Mouse (Mus musculus) stomach, postnatal 0 days (tissue): ENCODE data around the gene Pitpnm3. TPM values are rescaled to one million over a fixed set of nuclear protein-coding genes. Genes with fewer than 3 reads are reported as not detected.

Source experiments
- ATAC-seq: fragments of 200-750 bp; cut with Nextera tagmentation; 2 replicates; pipeline ENCODE4 v1.8.0; 2017; ENCODE audit not compliant: low FRiP score, low TSS enrichment
- DNase-seq: peaks from one replicate; pipeline ENCODE4 v3.0.0-alpha.2; 2016; ENCODE audit warnings: low spot score
- H3K27ac ChIP-seq: fragments of 300-500 bp; sonication (generic); replicated peaks from 2 replicates; pipeline ENCODE4 v1.5.1; 2014; ENCODE audit warnings: mild to moderate bottlenecking, control low read depth
- H3K27me3 ChIP-seq: fragments of 300-500 bp; sonication (generic); 2 replicates; pipeline ENCODE4 v1.6.1; 2014; ENCODE audit warnings: low read length; ENCODE audit not compliant: control insufficient read depth, insufficient read depth
- H3K36me3 ChIP-seq: fragments of 300-500 bp; sonication (generic); 2 replicates; pipeline ENCODE4 v1.6.1; 2014; ENCODE audit warnings: low read length, mixed read lengths; ENCODE audit not compliant: control insufficient read depth, insufficient read depth
- H3K4me1 ChIP-seq: fragments of 300-500 bp; sonication (generic); replicated peaks from 2 replicates; pipeline ENCODE4 v1.6.1; 2014; ENCODE audit warnings: antibody characterized with exemption; ENCODE audit not compliant: control insufficient read depth, insufficient read depth
- H3K4me2 ChIP-seq: fragments of 300-500 bp; sonication (generic); replicated peaks from 2 replicates; pipeline ENCODE4 v1.6.1; 2014; ENCODE audit warnings: low read depth, mild to moderate bottlenecking, control low read depth, moderate library complexity
- H3K4me3 ChIP-seq: fragments of 300-500 bp; sonication (generic); 2 replicates; pipeline ENCODE4 v1.5.1; 2014; ENCODE audit warnings: low read depth, low read length, control low read depth
- H3K9ac ChIP-seq: fragments of 300-500 bp; sonication (generic); 2 replicates; pipeline ENCODE4 v1.6.1; 2014; ENCODE audit warnings: mild to moderate bottlenecking, low read length, control low read depth, mixed read lengths
- H3K9me3 ChIP-seq: fragments of 300-500 bp; sonication (generic); 2 replicates; pipeline ENCODE4 v1.6.1; 2016; ENCODE audit warnings: low read length; ENCODE audit not compliant: control insufficient read depth
- CTCF ChIP-seq: IDR thresholded peaks from 2 replicates; pipeline ENCODE4 v1.5.1; 2016; ENCODE audit warnings: antibody characterized with exemption, low read depth, mild to moderate bottlenecking, moderate library complexity
- EP300 ChIP-seq: optimal IDR thresholded peaks from 2 replicates; pipeline ENCODE3; 2016; ENCODE audit warnings: antibody characterized with exemption
- WGBS: fragments of 180-500 bp; shearing (Covaris S2); extraction: QIAGEN DNeasy Blood & Tissue Kit; methylation state at CpG from one replicate; pipeline ENCODE4 v1.1.7; 2014; 5-methylcytosine and 5-hydroxymethylcytosine counted together
- polyA plus RNA-seq: library from polyadenylated mRNA; unstranded; fragments of >200 nt; fragmentation: Nextera tagmentation; extraction: Ambion mirVana; gene quantifications from 2 replicates; pipeline ENCODE4 v1.2.1, GENCODE M21; 2015

The Pitpnm3 gene
- polyA plus RNA-seq, 1 experiment from 2014 or later = 1.2 TPM

DNA sequence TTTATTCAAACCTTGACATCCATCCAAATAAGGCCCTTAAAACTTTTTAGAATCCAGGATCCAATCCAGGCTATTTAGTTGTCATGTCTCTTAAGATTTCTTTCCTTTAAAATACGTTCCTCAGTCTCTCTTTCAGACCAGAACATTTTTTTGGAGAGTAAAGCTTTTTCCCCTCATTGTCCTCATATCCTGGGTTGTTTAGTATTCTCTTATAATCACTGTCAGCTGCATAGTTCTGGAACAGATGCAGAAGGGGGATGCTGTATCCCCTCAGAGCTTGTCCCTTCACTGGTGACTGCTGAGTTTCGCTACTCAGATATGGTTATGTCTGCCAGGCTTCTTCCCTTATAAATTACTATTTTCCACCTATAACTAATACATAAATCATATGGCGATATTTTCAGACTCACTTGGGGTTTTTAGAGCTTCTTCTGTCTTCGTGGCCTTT, 20.4 kb upstream of the Pitpnm3 start:
- ATAC-seq (no peak), DNase-seq (no peak)
- H3K27me3 ChIP-seq = no peaks in the 10 kb centered on the region
- H3K4me3 ChIP-seq = no peak overlapping the region
- H3K27ac ChIP-seq = 0 out of 2 replicates have a peak overlapping the region, but pooled peaks have one; percentile 4
- WGBS = 58% methylated on average over 4 of the region's 4 CpGs
- H3K9ac ChIP-seq = no peak overlapping the region
- TF ChIP-seq CTCF (no peak), EP300 (no peak)
- H3K36me3 ChIP-seq = peaks cover 3% of the 10 kb centered on the region; the same call in 1 of the 2 replicates
- H3K9me3 ChIP-seq = no peaks in the 10 kb centered on the region
- no peak overlapping the region for H3K4me2 ChIP-seq
- no peaks in the 10 kb centered on the region for H3K4me1 ChIP-seq

DNA sequence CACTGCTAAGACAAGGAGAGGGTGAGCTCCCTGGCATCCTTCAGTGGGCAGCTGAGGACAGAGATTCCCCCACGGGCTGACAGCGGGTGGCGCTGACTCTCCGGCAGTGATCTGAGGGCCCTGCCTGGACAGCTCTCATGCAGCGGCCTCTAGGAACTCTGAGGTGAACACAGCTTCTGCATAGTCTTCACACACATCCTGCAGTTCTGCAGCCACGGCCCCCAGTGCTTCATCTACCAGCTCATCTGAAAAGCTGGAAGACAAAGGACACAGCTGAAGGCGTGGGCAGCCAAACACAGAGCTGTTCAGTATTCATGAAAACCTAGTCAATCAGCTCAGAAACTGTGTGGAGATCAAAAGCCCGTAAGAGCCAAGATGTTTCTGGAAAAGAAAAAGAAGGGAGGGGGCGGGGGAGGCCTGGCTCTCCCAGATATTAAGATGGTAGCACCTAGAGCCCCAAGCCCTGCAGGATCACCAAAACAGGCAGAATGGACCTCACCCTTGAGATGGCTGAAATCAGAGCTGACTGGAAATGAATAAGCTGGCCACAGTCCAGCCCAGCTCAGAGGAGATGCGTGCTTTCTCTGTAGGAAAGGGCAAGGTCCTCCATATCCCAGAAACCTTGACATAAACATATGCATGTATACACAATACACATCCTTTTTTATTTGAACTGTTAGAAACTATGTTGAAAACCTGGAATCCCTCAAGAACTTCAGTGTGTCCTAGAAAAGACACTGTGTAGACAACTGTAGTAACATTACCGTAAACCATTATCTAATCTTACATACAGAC, 19.8 kb upstream of the Pitpnm3 start:
- Histone ChIP-seq H3K4me2 (no peak overlapping the region), H3K27me3 (no peaks in the 10 kb centered on the region), H3K9ac (no peak overlapping the region), H3K9me3 (no peaks in the 10 kb centered on the region), H3K4me3 (no peak overlapping the region), H3K27ac (no peak overlapping the region; the same call in 1 of the 2 replicates), H3K4me1 (no peaks in the 10 kb centered on the region), H3K36me3 (peaks cover 3% of the 10 kb centered on the region; the same call in 1 of the 2 replicates)
- ATAC-seq (no peak), DNase-seq (no peak)
- WGBS = 59% methylated on average over 11 of the region's 11 CpGs
- TF ChIP-seq EP300 (no peak), CTCF (peak; percentile 34)

DNA sequence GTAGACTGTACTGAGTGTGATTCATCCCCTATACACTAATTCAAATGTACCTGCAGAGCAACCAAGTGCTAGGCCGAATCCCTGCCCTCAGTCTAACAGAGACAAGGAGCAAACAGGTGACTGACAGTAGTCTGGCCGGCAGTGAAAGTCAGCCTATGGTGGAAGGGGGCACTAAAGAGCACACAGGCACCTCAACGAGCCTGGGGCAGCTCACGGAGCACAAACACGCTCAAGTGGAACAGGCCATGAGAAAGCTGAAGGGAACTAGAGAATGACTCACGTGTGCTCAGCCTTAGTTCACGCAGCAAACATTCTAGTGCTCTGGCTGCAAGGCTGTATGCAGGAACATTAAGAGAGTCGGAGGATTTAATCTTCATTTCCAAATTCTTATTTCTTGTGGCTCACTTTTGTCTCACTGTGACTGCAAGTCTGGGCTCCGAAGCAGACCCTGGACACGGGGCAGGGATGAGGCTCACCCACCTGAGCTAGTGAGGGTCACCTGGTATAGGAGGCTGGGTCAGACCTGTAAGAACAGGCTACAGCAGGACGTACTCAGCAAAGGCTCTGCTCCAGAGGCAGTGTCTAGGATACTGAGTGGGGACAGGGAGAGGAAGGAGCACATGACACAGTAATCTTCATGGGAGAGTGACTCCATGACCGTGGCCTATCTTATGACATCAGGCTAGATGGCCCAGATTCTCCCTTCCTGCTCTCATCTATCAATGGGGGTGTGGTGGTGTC, 17.7 kb upstream of the Pitpnm3 start:
- peak; percentile 32; the same call in 1 of the 2 replicates for TF ChIP-seq CTCF
- TF ChIP-seq EP300 = no peak
- H3K4me3 ChIP-seq = no peak overlapping the region
- no peak overlapping the region for H3K27ac ChIP-seq
- H3K4me2 ChIP-seq = no peak overlapping the region
- WGBS = 71% methylated on average over 12 of the region's 12 CpGs
- H3K9ac ChIP-seq = no peak overlapping the region
- H3K9me3 ChIP-seq = no peaks in the 10 kb centered on the region
- no peak for DNase-seq
- no peak for ATAC-seq
- no peaks in the 10 kb centered on the region for H3K36me3 ChIP-seq
- no peaks in the 10 kb centered on the region for H3K4me1 ChIP-seq
- no peaks in the 10 kb centered on the region for H3K27me3 ChIP-seq

DNA sequence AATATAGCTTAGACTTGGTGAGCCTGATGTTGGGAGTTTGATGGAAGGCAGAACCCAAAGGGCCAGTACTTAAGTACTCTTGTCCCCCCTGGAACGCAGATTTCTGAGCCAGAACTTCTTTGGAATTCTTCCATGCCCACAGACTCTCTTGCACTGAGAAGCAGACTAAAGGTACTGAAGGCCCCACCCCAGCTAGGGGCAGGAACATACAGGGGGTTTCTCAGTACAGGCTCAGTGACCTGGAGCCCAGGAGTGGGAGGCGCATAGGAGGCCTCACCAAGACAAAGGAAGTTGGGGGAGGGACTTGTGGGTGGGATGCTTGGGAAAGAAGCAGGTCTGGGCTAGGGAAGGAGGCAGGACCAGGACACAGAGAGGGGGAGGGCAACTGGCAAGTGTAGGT, 15.5 kb upstream of the Pitpnm3 start:
- no peaks in the 10 kb centered on the region for H3K4me1 ChIP-seq
- no peak for ATAC-seq
- no peak for DNase-seq
- TF ChIP-seq CTCF (no peak), EP300 (no peak)
- WGBS = 54% methylated on average over 2 of the region's 2 CpGs
- no peak overlapping the region for H3K4me3 ChIP-seq
- no peak overlapping the region for H3K4me2 ChIP-seq
- H3K36me3 ChIP-seq = no peaks in the 10 kb centered on the region
- H3K9me3 ChIP-seq = no peaks in the 10 kb centered on the region
- no peaks in the 10 kb centered on the region for H3K27me3 ChIP-seq
- no peak overlapping the region for H3K27ac ChIP-seq
- no peak overlapping the region for H3K9ac ChIP-seq

DNA sequence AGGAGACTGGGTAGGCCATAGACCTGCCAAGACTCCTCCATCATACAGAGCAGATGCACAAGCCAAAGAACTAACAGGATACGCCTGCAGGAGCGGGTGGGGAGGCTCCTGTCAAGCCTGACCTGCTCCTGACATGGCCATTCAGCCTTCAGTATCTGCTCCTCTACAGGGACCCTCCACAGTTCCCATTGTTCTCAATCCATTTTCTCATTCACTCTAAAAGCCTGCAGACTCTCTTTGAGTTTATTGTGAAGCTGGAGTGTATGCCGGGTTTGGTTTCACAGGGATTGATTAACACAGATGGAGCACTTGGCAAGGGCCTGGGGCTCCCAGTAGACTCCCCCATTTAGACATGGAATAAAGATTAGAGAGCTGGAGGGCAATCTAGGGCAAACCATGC, 12.3 kb upstream of the Pitpnm3 start:
- H3K27ac ChIP-seq = no peak overlapping the region
- TF ChIP-seq EP300 = no peak
- DNase-seq = no peak
- H3K36me3 ChIP-seq = no peaks in the 10 kb centered on the region
- ATAC-seq = no peak
- H3K9me3 ChIP-seq = no peaks in the 10 kb centered on the region
- no peak overlapping the region for H3K9ac ChIP-seq
- H3K4me3 ChIP-seq = no peak overlapping the region
- H3K4me1 ChIP-seq = no peaks in the 10 kb centered on the region
- H3K27me3 ChIP-seq = no peaks in the 10 kb centered on the region
- 43% methylated on average over 3 of the region's 3 CpGs for WGBS
- no peak overlapping the region for H3K4me2 ChIP-seq

DNA sequence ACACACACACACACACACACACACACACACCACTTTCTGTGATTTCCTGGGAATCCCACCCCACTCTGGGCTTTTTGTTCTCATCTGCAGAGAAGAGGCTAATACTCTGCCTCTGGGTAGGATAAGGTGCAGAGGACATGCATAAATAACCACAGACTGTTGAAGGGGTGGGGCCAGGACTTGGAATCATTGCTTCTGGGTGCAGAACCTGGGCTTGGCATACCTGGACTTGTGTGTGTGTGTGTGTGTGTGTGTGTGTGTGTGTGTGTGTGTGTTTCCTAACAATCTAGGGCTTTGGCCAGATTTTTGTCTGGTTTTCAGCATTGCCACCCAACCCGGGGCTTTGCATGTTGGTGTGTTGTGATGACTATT, 10.3 kb upstream of the Pitpnm3 start:
- H3K9ac ChIP-seq = no peak overlapping the region
- 72% methylated on average over 1 of the region's 1 CpGs for WGBS

More for the DNA sequence above, 10.3 kb upstream of the Pitpnm3 start:
- Histone ChIP-seq H3K36me3 (no peaks in the 10 kb centered on the region), H3K27me3 (no peaks in the 10 kb centered on the region), H3K4me1 (no peaks in the 10 kb centered on the region), H3K9me3 (no peaks in the 10 kb centered on the region), H3K27ac (no peak overlapping the region), H3K4me3 (no peak overlapping the region), H3K4me2 (no peak overlapping the region)
- TF ChIP-seq CTCF (no peak), EP300 (no peak)
- ATAC-seq = no peak
- no peak for DNase-seq
